Mouse (Mus musculus) MEL (cell line): ENCODE measurements at regions not wholly inside any gene's neighbourhood (a gene's known extent, or its start where the extent isn't known, plus 50 kb on each side); places are given as distances from the start of the nearest gene placed in this dataset.

Source experiments
- DNase-seq: peaks from one replicate; pipeline ENCODE4 v3.0.0; 2011; ENCODE audit warnings: low read depth, low spot score
- H3K27ac ChIP-seq: 2 replicates; pipeline ENCODE4 v1.5.1; 2012; ENCODE audit warnings: low read depth, mild to moderate bottlenecking, control low read depth, low read length, moderate library complexity; ENCODE audit not compliant: control insufficient read depth
- H3K27me3 ChIP-seq, 2 experiments: fragments of 150-350 bp in 1 of 2; sonication (generic) in 1 of 2; 2 replicates each; pipeline ENCODE4 v1.6.1; 2012; ENCODE audit warnings: low read length in 2 of 2, mild to moderate bottlenecking in 2 of 2, improper control_type of control experiment in 1 of 2, moderate library complexity in 1 of 2; ENCODE audit not compliant: insufficient read depth in 2 of 2, control insufficient read depth in 1 of 2
- H3K36me3 ChIP-seq, 2 experiments: 2 replicates each; pipeline ENCODE4 v1.6.1; 2012 to 2014; ENCODE audit warnings: low read length in 2 of 2, improper control_type of control experiment in 1 of 2, inconsistent platforms in 1 of 2, mild to moderate bottlenecking in 1 of 2; ENCODE audit not compliant: insufficient read depth in 2 of 2, control insufficient read depth in 1 of 2
- H3K4me1 ChIP-seq, 2 experiments: fragments of 150-350 bp in 1 of 2; sonication (generic) in 1 of 2; 2 replicates each; pipeline ENCODE4 v1.6.1; 2012; ENCODE audit warnings: low read length in 2 of 2, improper control_type of control experiment in 1 of 2, mild to moderate bottlenecking in 1 of 2; ENCODE audit not compliant: insufficient read depth in 2 of 2, control insufficient read depth in 1 of 2
- H3K4me3 ChIP-seq, 2 experiments: fragments of 150-350 bp in 1 of 2; sonication (generic) in 1 of 2; 2 replicates each; pipeline ENCODE4 v1.5.1; 2012; ENCODE audit warnings: low read depth in 2 of 2, low read length in 2 of 2, mild to moderate bottlenecking in 2 of 2, moderate library complexity in 2 of 2, control low read depth in 1 of 2, improper control_type of control experiment in 1 of 2; ENCODE audit not compliant: control insufficient read depth in 1 of 2, insufficient read depth in 1 of 2
- H3K79me2 ChIP-seq: 2 replicates; pipeline ENCODE4 v1.6.1; 2012; ENCODE audit warnings: mild to moderate bottlenecking, low read length, moderate library complexity; ENCODE audit not compliant: control insufficient read depth, poor library complexity, insufficient read depth
- H3K9ac ChIP-seq: 2 replicates; pipeline ENCODE4 v1.6.1; 2012; ENCODE audit warnings: low read depth, mild to moderate bottlenecking, control low read depth, low read length, moderate library complexity; ENCODE audit not compliant: control insufficient read depth, poor library complexity, severe bottlenecking
- H3K9me3 ChIP-seq: fragments of 150-350 bp; sonication (generic); replicated peaks from 2 replicates; pipeline ENCODE4 v1.6.1; 2012; ENCODE audit warnings: mild to moderate bottlenecking, low read length, improper control_type of control experiment, moderate library complexity; ENCODE audit not compliant: insufficient read depth
- CHD1 ChIP-seq: IDR thresholded peaks from 2 replicates; pipeline ENCODE4 v1.6.1; 2012; ENCODE audit warnings: low read depth, mild to moderate bottlenecking, inconsistent platforms, low read length, improper control_type of control experiment
- E2F4 ChIP-seq: IDR thresholded peaks from 2 replicates; pipeline ENCODE4 v1.6.1; 2011; ENCODE audit warnings: low read depth, low read length, improper control_type of control experiment, borderline replicate concordance
- ETS1 ChIP-seq: IDR thresholded peaks from 2 replicates; pipeline ENCODE4 v1.6.1; 2012; ENCODE audit warnings: low read depth, mild to moderate bottlenecking, inconsistent platforms, low read length, improper control_type of control experiment, moderate library complexity
- GABPA ChIP-seq: IDR thresholded peaks from 2 replicates; pipeline ENCODE4 v1.6.1; 2012; ENCODE audit warnings: low read depth, mild to moderate bottlenecking, inconsistent platforms, low read length, improper control_type of control experiment, moderate library complexity
- HCFC1 ChIP-seq: IDR thresholded peaks from 2 replicates; pipeline ENCODE4 v1.6.1; 2012; ENCODE audit warnings: low read depth, mild to moderate bottlenecking, inconsistent platforms, low read length, improper control_type of control experiment, moderate library complexity
- JUND ChIP-seq: IDR thresholded peaks from 2 replicates; pipeline ENCODE4 v1.6.1; 2011; ENCODE audit warnings: low read depth, mild to moderate bottlenecking, improper control_type of control experiment, low read length
- KAT2A ChIP-seq: conservative IDR thresholded peaks from 2 replicates; pipeline ENCODE4 v1.6.1; 2012; ENCODE audit warnings: low read depth, low read length, improper control_type of control experiment, inconsistent platforms
- MYB ChIP-seq: IDR thresholded peaks from 2 replicates; pipeline ENCODE4 v1.6.1; 2011; ENCODE audit warnings: mild to moderate bottlenecking, low read depth, low read length, improper control_type of control experiment
- MYC ChIP-seq: IDR thresholded peaks from 2 replicates; pipeline ENCODE4 v1.6.1; 2011; ENCODE audit warnings: low read depth, mild to moderate bottlenecking, low read length, improper control_type of control experiment, moderate library complexity
- NELFE ChIP-seq: IDR thresholded peaks from 2 replicates; pipeline ENCODE4 v1.6.1; 2011; ENCODE audit warnings: low read depth, low read length, improper control_type of control experiment
- POLR2A ChIP-seq, 2 experiments: IDR thresholded peaks; 2 replicates each; pipeline ENCODE4 v1.6.1; 2011 to 2012; ENCODE audit warnings: low read length in 2 of 2, mild to moderate bottlenecking in 2 of 2, control low read depth in 1 of 2, improper control_type of control experiment in 1 of 2, low read depth in 1 of 2, moderate library complexity in 1 of 2; ENCODE audit not compliant: control insufficient read depth in 1 of 2, insufficient read depth in 1 of 2, poor library complexity in 1 of 2
- RAD21 ChIP-seq: IDR thresholded peaks from 2 replicates; pipeline ENCODE4 v1.6.1; 2011; ENCODE audit warnings: mild to moderate bottlenecking, low read depth, low read length, improper control_type of control experiment
- RCOR1 ChIP-seq: IDR thresholded peaks from 2 replicates; pipeline ENCODE4 v1.6.1; 2012; ENCODE audit warnings: low read depth, mild to moderate bottlenecking, inconsistent platforms, low read length, improper control_type of control experiment
- SIN3A ChIP-seq: IDR thresholded peaks from 2 replicates; pipeline ENCODE4 v1.6.1; 2012; ENCODE audit warnings: low read length, improper control_type of control experiment, inconsistent platforms
- TAL1 ChIP-seq: IDR thresholded peaks from 2 replicates; pipeline ENCODE4 v1.6.1; 2012; ENCODE audit warnings: mild to moderate bottlenecking, inconsistent platforms, low read length, moderate library complexity, mixed read lengths
- TBP ChIP-seq: IDR thresholded peaks from 2 replicates; pipeline ENCODE4 v1.8.0; 2011; ENCODE audit warnings: low read depth, low read length, improper control_type of control experiment
- TCF12 ChIP-seq: IDR thresholded peaks from 2 replicates; pipeline ENCODE4 v1.6.1; 2014; ENCODE audit warnings: low read depth, mild to moderate bottlenecking, inconsistent platforms, low read length, improper control_type of control experiment, moderate library complexity
- USF2 ChIP-seq, 2 experiments: IDR thresholded peaks; 2 replicates each; pipeline ENCODE4 v1.6.1; 2011 to 2012; ENCODE audit warnings: improper control_type of control experiment in 2 of 2, low read length in 2 of 2, borderline replicate concordance in 1 of 2, inconsistent platforms in 1 of 2, low read depth in 1 of 2, mild to moderate bottlenecking in 1 of 2; ENCODE audit not compliant: insufficient read depth in 1 of 2
- ZKSCAN1 ChIP-seq: IDR thresholded peaks from 2 replicates; pipeline ENCODE4 v1.6.1; 2012; ENCODE audit warnings: low read depth, mild to moderate bottlenecking, inconsistent platforms, low read length, improper control_type of control experiment, moderate library complexity
- ZMIZ1 ChIP-seq: IDR thresholded peaks from 2 replicates; pipeline ENCODE4 v1.6.1; 2012; ENCODE audit warnings: low read depth, mild to moderate bottlenecking, inconsistent platforms, low read length, improper control_type of control experiment, moderate library complexity

- H3K27me3 ChIP-seq, result no peaks in the 10 kb centered on the region
- TF ChIP-seq POLR2A (IDR thresholded peaks at IDR 0.05; ENCODE audit: control insufficient read depth in 1 of 2, insufficient read depth in 1 of 2, low read depth in 1 of 2, low read length in 2 of 2, poor library complexity in 1 of 2) (no peak), ETS1 (no peak), TBP (no peak), USF2 (IDR thresholded peaks at IDR 0.05; ENCODE audit: borderline replicate concordance in 1 of 2, insufficient read depth in 1 of 2, low read depth in 1 of 2, low read length in 2 of 2) (no peak), ZKSCAN1 (no peak), RCOR1 (no peak), TAL1 (no peak), SIN3A (no peak), JUND (no peak), TCF12 (no peak), RAD21 (no peak), NELFE (no peak), HCFC1 (no peak), ZMIZ1 (no peak), MYB (no peak)
- no peak overlapping the region for H3K27ac ChIP-seq
- DNase-seq, result no peak
- no peaks in the 10 kb centered on the region for H3K79me2 ChIP-seq
- H3K9ac ChIP-seq, result no peak overlapping the region
- no peak overlapping the region for H3K4me3 ChIP-seq
- H3K36me3 ChIP-seq, result peaks cover 0 to 15% of the 10 kb centered on the region in 2 experiments; a peak in 2 of 4 replicates
- H3K9me3 ChIP-seq, result no peaks in the 10 kb centered on the region
- H3K4me1 ChIP-seq, result peaks cover 3 to 7% of the 10 kb centered on the region in 2 experiments
Measured at GRCm38 (mm10) chr1:52375320-52375719, 125.2 kb downstream of the Nab1 start.

- Histone ChIP-seq H3K27me3 (no peaks in the 10 kb centered on the region), H3K4me3 (no peak overlapping the region), H3K4me1 (peaks cover 3 to 7% of the 10 kb centered on the region in 2 experiments), H3K36me3 (peaks cover 0 to 15% of the 10 kb centered on the region in 2 experiments; a peak in 2 of 4 replicates)
- no peak for TF ChIP-seq CHD1
- no peak for TF ChIP-seq GABPA
- no peak for TF ChIP-seq E2F4
- TF ChIP-seq JUND, result no peak
- TF ChIP-seq MYC, result no peak
- TF ChIP-seq KAT2A, result no peak
- TF ChIP-seq, all 39 proteins: peak for 0
- no peak for DNase-seq
- Histone ChIP-seq H3K79me2 (no peaks in the 10 kb centered on the region), H3K9ac (no peak overlapping the region), H3K9me3 (no peaks in the 10 kb centered on the region), H3K27ac (no peak overlapping the region)
Measured at GRCm38 (mm10) chr1:52374666-52375065, 125.8 kb downstream of the Nab1 start.
